Mouse (Mus musculus): ENCODE measurements around the gene Il27ra.
A peak's percentile ranks its signal among the peaks of the same experiment; 100 is the strongest.

Gene Il27ra

GRCm38 (mm10) chr8:84065457-84066072 lies 23.2 kb upstream of the Il27ra start:
- no peak for DNase-seq (ENCODE audit: low spot score)

- DNase-seq (ENCODE audit: low spot score) = no peak
Observed at GRCm38 (mm10) chr8:84065037-84065436, 22.6 kb upstream of the Il27ra start, which contains the start of gene Gm10643. Gene Gm10643 (minus strand): TSS chr8:84065137.

- DNase-seq (ENCODE audit: low spot score) = no peak
Observed at GRCm38 (mm10) chr8:84063861-84064610, 21.6 kb upstream of the Il27ra start.

GRCm38 (mm10) chr8:84060245-84060644 lies 17.9 kb upstream of the Il27ra start:
- DNase-seq (ENCODE audit: low spot score) = no peak

- DNase-seq (ENCODE audit: low spot score) = no peak
Observed at GRCm38 (mm10) chr8:84059226-84059625, 16.8 kb upstream of the Il27ra start.

GRCm38 (mm10) chr8:84057827-84058226 lies 15.4 kb upstream of the Il27ra start:
- no peak for DNase-seq (ENCODE audit: low spot score)

GRCm38 (mm10) chr8:84053229-84053628 lies 10.8 kb upstream of the Il27ra start:
- no peak for DNase-seq (ENCODE audit: low spot score)

- no peak for DNase-seq (ENCODE audit: low spot score)
Observed at GRCm38 (mm10) chr8:84052746-84053145, 10.4 kb upstream of the Il27ra start.

GRCm38 (mm10) chr8:84048171-84048570 lies 5.8 kb upstream of the Il27ra start:
- DNase-seq (ENCODE audit: low spot score) = no peak

GRCm38 (mm10) chr8:84046505-84046904 lies 4.1 kb upstream of the Il27ra start:
- no peak for DNase-seq (ENCODE audit: low spot score)

GRCm38 (mm10) chr8:84044900-84045299 lies 2.5 kb upstream of the Il27ra start, which contains the start of gene Rln3:
Gene Rln3 (minus strand): TSS chr8:84045000.
- no peak for DNase-seq (ENCODE audit: low spot score)

GRCm38 (mm10) chr8:84044103-84044502 lies 1.7 kb upstream of the Il27ra start:
- DNase-seq (ENCODE audit: low spot score) = no peak

- no peak for DNase-seq (ENCODE audit: low spot score)
Observed at GRCm38 (mm10) chr8:84042948-84043342, 556 bp upstream of the Il27ra start.

- DNase-seq (ENCODE audit: low spot score) = peak; percentile 78
Observed at GRCm38 (mm10) chr8:84039050-84039449, 3.3 kb downstream of the Il27ra start.

GRCm38 (mm10) chr8:84038015-84038414 lies 4.4 kb downstream of the Il27ra start:
- DNase-seq (ENCODE audit: low spot score) = no peak

- DNase-seq (ENCODE audit: low spot score) = no peak
Observed at GRCm38 (mm10) chr8:84032777-84033176, 9.6 kb downstream of the Il27ra start.

GRCm38 (mm10) chr8:84029272-84029671 lies 13.1 kb downstream of the Il27ra start:
- no peak for DNase-seq (ENCODE audit: low spot score)

- DNase-seq (ENCODE audit: low spot score) = peak; percentile 57
Observed at GRCm38 (mm10) chr8:84027449-84027848, 14.9 kb downstream of the Il27ra start.

GRCm38 (mm10) chr8:84025863-84026262 lies 16.5 kb downstream of the Il27ra start:
- DNase-seq (ENCODE audit: low spot score) = no peak

- DNase-seq (ENCODE audit: low spot score) = no peak
Observed at GRCm38 (mm10) chr8:84024171-84024570, 18.2 kb downstream of the Il27ra start.

GRCm38 (mm10) chr8:84023631-84024030 lies 18.8 kb downstream of the Il27ra start:
- no peak for DNase-seq (ENCODE audit: low spot score)

- DNase-seq (ENCODE audit: low spot score) = peak; percentile 70
Observed at GRCm38 (mm10) chr8:84023085-84023484, 19.3 kb downstream of the Il27ra start.

- DNase-seq (ENCODE audit: low spot score) = no peak
Observed at GRCm38 (mm10) chr8:84021569-84021968, 20.8 kb downstream of the Il27ra start.

GRCm38 (mm10) chr8:84021096-84021495 lies 21.3 kb downstream of the Il27ra start, which contains the start of gene Palm3:
Gene Palm3 (plus strand): TSS chr8:84021471.
- DNase-seq (ENCODE audit: low spot score) = no peak
